Mouse (Mus musculus) limb, embryonic 12.5 days (tissue): Measurements from ENCODE around the gene Rbfox1. TPM values are rescaled to one million over a fixed set of nuclear protein-coding genes. Genes with fewer than 3 reads are reported as not detected.

Experiments
- ATAC-seq: fragments of 200-750 bp; cut with Nextera tagmentation; 2 replicates; pipeline ENCODE4 v1.8.0; 2017; ENCODE audit warnings: low read depth, moderate TSS enrichment; ENCODE audit not compliant: insufficient number of reproducible peaks, insufficient read depth, low FRiP score, low TSS enrichment
- H3K27ac ChIP-seq: fragments of 300-500 bp; sonication (generic); 2 replicates; pipeline ENCODE4 v1.5.1; 2016; ENCODE audit warnings: mild to moderate bottlenecking, moderate library complexity
- H3K27me3 ChIP-seq: fragments of 300-500 bp; sonication (generic); 2 replicates; pipeline ENCODE4 v1.6.1; 2016; ENCODE audit warnings: mild to moderate bottlenecking, moderate library complexity
- H3K36me3 ChIP-seq: fragments of 300-500 bp; sonication (generic); 2 replicates; pipeline ENCODE4 v1.6.1; 2016; ENCODE audit warnings: mild to moderate bottlenecking, moderate library complexity
- H3K4me1 ChIP-seq: fragments of 300-500 bp; sonication (generic); replicated peaks from 2 replicates; pipeline ENCODE4 v1.6.1; 2016
- H3K4me2 ChIP-seq: fragments of 300-500 bp; sonication (generic); 2 replicates; pipeline ENCODE4 v1.6.1; 2016; ENCODE audit warnings: mild to moderate bottlenecking, moderate library complexity
- H3K4me3 ChIP-seq: fragments of 300-500 bp; sonication (generic); replicated peaks from 2 replicates; pipeline ENCODE4 v1.5.1; 2016; ENCODE audit warnings: mild to moderate bottlenecking
- H3K9ac ChIP-seq: fragments of 300-500 bp; sonication (generic); replicated peaks from 2 replicates; pipeline ENCODE4 v1.6.1; 2016; ENCODE audit warnings: mild to moderate bottlenecking, moderate library complexity
- H3K9me3 ChIP-seq: fragments of 300-500 bp; sonication (generic); 2 replicates; pipeline ENCODE4 v1.6.1; 2016; ENCODE audit warnings: mild to moderate bottlenecking, moderate library complexity
- WGBS: fragments of 180-500 bp; shearing (Covaris S2); methylation state at CpG from one replicate; pipeline ENCODE4 v1.1.7; 2016; 5-methylcytosine and 5-hydroxymethylcytosine counted together
- polyA plus RNA-seq: library from polyadenylated mRNA; unstranded; fragments of >200 nt; fragmentation: Nextera tagmentation; extraction: Ambion mirVana; gene quantifications from 2 replicates; pipeline ENCODE4 v1.2.1, GENCODE M21; 2016

Rbfox1 gene
- polyA plus RNA-seq, 1 experiment from 2014 or later = 1.9 TPM

DNA sequence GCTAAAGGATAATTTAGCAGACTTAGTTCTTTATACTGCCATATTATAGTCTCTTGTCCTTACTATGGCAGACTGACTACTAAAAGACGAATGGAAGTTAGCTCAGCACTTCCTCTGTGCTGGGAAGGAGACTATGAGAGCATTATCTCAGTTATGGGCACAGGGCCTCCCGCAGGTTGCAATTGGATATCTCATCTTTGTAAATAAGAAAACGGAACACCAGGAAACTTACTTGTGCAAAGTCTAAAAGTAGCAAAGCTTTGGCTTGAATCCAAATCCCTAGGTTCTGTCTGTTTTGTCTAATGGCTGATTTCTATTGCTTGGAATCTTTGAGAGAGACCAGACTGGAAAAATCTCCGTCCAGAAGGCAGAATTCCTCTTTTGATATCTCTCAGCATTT lies 1207.7 kb downstream of the Rbfox1 start:
- 85% methylated on average over 4 of the region's 4 CpGs for WGBS
- no peak overlapping the region for H3K9ac ChIP-seq
- no peaks in the 10 kb centered on the region for H3K9me3 ChIP-seq
- H3K27me3 ChIP-seq = no peaks in the 10 kb centered on the region
- H3K4me3 ChIP-seq = no peak overlapping the region
- H3K4me2 ChIP-seq = no peak overlapping the region
- no peaks in the 10 kb centered on the region for H3K36me3 ChIP-seq
- H3K4me1 ChIP-seq = no peaks in the 10 kb centered on the region
- no peak for ATAC-seq
- H3K27ac ChIP-seq = no peak overlapping the region

- no peak overlapping the region for H3K4me3 ChIP-seq
- no peaks in the 10 kb centered on the region for H3K4me1 ChIP-seq
- no peaks in the 10 kb centered on the region for H3K9me3 ChIP-seq
- H3K4me2 ChIP-seq = no peak overlapping the region
- H3K36me3 ChIP-seq = no peaks in the 10 kb centered on the region
- H3K27ac ChIP-seq = no peak overlapping the region
- 93% methylated on average over 3 of the region's 3 CpGs for WGBS
- H3K9ac ChIP-seq = no peak overlapping the region
- no peak for ATAC-seq
- no peaks in the 10 kb centered on the region for H3K27me3 ChIP-seq
Measured at GRCm38 (mm10) chr16:7093686-7094085, 1208.5 kb downstream of the Rbfox1 start.

DNA sequence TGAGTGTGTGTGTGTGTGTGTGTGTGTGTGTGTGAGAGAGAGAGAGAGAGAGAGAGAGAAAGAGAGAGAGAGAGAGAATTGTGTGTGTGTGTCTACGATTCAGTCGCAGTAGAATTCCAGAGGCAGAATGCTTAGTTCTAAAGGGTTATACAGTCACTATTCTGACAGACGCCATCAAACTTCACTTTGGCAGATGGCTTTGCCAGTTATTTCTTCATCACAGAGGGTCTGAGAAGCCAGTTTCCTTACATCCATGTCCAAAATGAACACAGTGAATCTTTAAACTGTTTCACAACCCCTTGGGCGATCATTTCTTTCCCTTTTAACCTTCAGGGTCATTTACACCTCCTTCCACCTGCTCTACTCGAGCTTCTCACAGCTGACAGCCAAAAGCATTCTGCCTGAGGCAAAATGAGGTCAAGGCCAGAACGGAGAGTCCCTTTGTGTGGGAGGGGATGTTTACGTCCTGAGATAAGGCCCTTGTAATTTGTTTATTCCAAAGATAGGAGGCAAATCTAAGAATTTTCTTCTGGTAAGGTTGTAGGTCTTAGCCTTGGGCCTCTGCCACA lies 1209.1 kb downstream of the Rbfox1 start:
- Histone ChIP-seq H3K4me1 (no peaks in the 10 kb centered on the region), H3K9ac (no peak overlapping the region), H3K4me2 (no peak overlapping the region), H3K36me3 (no peaks in the 10 kb centered on the region), H3K27me3 (no peaks in the 10 kb centered on the region), H3K4me3 (no peak overlapping the region), H3K27ac (no peak overlapping the region), H3K9me3 (no peaks in the 10 kb centered on the region)
- 73% methylated on average over 7 of the region's 7 CpGs for WGBS
- no peak for ATAC-seq

GRCm38 (mm10) chr16:7097071-7097470 lies 1211.9 kb downstream of the Rbfox1 start:
- WGBS = 82% methylated on average over 2 of the region's 2 CpGs
- no peak for ATAC-seq
- Histone ChIP-seq H3K27me3 (no peaks in the 10 kb centered on the region), H3K9ac (no peak overlapping the region), H3K9me3 (no peaks in the 10 kb centered on the region), H3K4me2 (no peak overlapping the region), H3K36me3 (no peaks in the 10 kb centered on the region), H3K4me1 (0 out of 2 replicates have a peak, but pooled peaks cover 6% of the 10 kb centered on the region), H3K4me3 (no peak overlapping the region), H3K27ac (no peak overlapping the region)

DNA sequence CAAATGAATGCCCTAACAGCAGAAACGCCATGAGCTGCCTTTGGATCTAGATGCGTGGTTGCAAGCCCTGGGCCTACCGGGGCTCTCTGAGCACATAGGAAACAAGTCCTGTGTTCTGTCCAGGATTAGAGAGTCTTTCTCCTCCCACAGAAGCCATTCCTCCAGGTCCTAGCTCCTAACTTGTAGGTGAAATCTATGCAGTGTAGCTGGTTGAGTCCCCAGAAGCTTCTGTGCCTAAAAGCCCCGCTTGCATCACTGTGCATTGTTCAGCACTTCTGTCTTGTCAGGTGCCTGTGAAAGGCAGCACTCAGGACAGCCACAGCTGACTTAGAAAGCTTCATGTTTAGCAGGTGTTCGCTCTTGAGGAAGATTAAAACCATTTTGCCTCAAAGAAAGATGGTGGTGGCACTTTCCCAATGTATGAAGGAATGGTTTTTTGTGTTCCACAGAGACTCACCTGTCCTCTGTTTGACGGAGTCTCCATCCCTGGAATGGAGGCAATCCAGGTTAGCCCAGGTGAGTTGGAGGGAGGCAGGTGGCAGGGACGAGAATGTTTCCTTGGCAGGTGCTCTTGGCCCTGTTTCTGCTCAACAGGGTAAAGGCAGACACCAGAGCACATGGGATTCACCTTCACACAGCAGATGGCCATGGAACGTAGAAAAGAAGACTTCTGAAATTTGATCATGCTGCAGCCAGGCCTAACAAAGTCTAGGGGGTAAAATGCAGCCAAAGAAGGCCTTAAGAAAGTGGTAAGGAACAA lies 1213.0 kb downstream of the Rbfox1 start:
- H3K9me3 ChIP-seq = no peaks in the 10 kb centered on the region
- ATAC-seq = no peak
- no peak overlapping the region for H3K4me3 ChIP-seq
- 91% methylated on average over 8 of the region's 8 CpGs for WGBS
- H3K27ac ChIP-seq = no peak overlapping the region
- no peaks in the 10 kb centered on the region for H3K27me3 ChIP-seq
- no peak overlapping the region for H3K9ac ChIP-seq
- 0 out of 2 replicates have a peak, but pooled peaks cover 6% of the 10 kb centered on the region for H3K4me1 ChIP-seq
- no peaks in the 10 kb centered on the region for H3K36me3 ChIP-seq
- no peak overlapping the region for H3K4me2 ChIP-seq

DNA sequence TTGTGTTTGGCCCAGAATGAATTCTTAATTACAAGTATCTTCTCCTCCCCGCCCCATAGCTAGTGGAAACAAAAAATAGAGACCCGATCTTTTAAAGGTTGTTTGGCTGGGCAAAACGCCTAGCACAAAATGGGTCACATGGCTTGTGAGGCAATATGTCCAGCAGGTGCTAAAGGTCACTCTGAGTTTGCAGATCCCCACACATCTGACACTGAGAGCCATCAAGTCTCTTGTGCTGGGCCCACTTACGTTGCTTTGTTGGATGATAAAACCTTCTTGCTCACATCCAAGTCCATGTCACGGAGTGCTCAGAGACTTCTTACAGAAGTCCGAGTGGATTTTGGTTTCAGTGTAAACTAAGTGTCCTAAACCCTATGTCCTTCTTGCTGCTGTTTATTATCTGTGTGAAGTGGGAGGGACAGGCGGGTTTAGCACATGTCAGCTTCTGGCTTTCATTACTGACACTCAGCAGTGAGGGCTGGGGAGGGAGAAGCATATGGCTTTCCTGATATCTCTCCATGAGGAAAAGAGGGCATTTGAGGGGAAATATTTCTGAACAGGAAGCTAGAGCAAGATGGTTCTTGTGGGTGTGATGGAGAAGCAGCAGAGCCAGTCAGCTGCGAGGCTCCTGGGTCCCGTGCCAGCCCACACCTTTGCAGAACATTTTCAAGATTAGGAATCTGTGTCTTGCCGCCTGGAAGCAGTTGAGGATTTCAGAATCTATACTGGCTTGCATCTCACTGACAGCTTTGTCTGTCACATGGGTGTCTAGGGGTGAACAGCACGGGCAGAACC lies 1214.5 kb downstream of the Rbfox1 start:
- ATAC-seq = no peak
- H3K9me3 ChIP-seq = no peaks in the 10 kb centered on the region
- no peaks in the 10 kb centered on the region for H3K27me3 ChIP-seq
- no peak overlapping the region for H3K27ac ChIP-seq
- 41% methylated on average over 11 of the region's 11 CpGs for WGBS
- no peak overlapping the region for H3K4me3 ChIP-seq
- H3K9ac ChIP-seq = no peak overlapping the region
- 0 out of 2 replicates have a peak, but pooled peaks cover 6% of the 10 kb centered on the region for H3K4me1 ChIP-seq
- H3K4me2 ChIP-seq = no peak overlapping the region
- H3K36me3 ChIP-seq = no peaks in the 10 kb centered on the region

DNA sequence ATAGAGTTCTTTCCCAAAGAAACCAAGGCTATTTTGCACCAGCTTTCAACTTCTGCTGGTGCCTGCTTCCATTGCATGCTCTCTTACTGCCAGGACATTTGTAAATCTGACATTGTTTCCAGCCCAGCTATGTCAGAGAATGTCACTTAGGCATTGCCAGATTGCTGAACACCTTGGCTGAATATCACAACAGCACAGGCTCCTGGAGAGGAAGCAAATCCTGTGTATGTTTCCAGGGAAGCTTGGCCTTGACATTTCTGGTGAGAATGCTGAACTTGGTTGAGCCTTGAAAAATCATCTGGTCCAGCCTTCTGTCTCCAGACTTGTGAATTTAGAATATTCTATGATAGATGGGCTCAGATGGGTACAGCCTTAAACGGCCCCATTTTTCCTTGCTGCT lies 1217.3 kb downstream of the Rbfox1 start:
- 86% methylated on average over 1 of the region's 1 CpGs for WGBS

GRCm38 (mm10) chr16:7103301-7103700 lies 1218.1 kb downstream of the Rbfox1 start:
- no peak overlapping the region for H3K4me2 ChIP-seq
- no peaks in the 10 kb centered on the region for H3K9me3 ChIP-seq
- no peak overlapping the region for H3K4me3 ChIP-seq
- H3K27ac ChIP-seq = no peak overlapping the region
- H3K4me1 ChIP-seq = 0 out of 2 replicates have a peak, but pooled peaks cover 6% of the 10 kb centered on the region
- H3K36me3 ChIP-seq = no peaks in the 10 kb centered on the region
- 74% methylated on average over 5 of the region's 5 CpGs for WGBS
- ATAC-seq = no peak
- H3K9ac ChIP-seq = no peak overlapping the region
- H3K27me3 ChIP-seq = no peaks in the 10 kb centered on the region

More for the DNA sequence above, 1217.3 kb downstream of the Rbfox1 start:
- Histone ChIP-seq H3K36me3 (no peaks in the 10 kb centered on the region), H3K9me3 (no peaks in the 10 kb centered on the region), H3K27me3 (no peaks in the 10 kb centered on the region), H3K4me3 (no peak overlapping the region), H3K4me1 (0 out of 2 replicates have a peak, but pooled peaks cover 6% of the 10 kb centered on the region), H3K4me2 (no peak overlapping the region), H3K27ac (no peak overlapping the region), H3K9ac (no peak overlapping the region)
- ATAC-seq = no peak

DNA sequence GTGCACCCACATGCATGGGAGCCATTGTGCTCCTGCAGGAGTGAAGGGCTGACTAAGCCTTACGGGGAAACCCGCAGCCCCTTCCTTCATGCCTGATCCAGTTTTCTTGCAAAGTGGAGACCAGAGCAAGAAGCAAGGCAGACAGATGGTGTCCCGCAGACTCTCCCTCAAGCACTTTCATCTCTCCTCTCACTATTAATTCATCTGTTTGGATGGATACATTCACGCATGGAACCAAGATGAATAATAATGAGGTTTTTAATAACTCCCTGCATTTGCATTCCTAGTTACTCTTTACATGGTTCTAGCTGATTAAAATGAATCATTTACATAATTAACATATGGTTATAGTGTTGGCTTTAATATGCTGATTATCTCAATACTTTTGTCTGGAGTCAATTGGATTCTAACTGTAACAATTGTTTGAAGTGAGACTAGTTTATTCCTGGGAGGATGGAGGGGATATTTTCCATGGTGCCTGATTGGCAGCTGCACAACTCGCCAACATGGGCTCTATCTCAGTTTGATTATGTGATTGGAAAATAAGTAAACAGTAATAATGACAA lies 1221.4 kb downstream of the Rbfox1 start:
- Histone ChIP-seq H3K36me3 (no peaks in the 10 kb centered on the region), H3K27ac (no peak overlapping the region), H3K4me2 (no peak overlapping the region), H3K27me3 (no peaks in the 10 kb centered on the region), H3K4me3 (no peak overlapping the region), H3K4me1 (no peaks in the 10 kb centered on the region), H3K9me3 (no peaks in the 10 kb centered on the region), H3K9ac (no peak overlapping the region)
- no peak for ATAC-seq
- 91% methylated on average over 5 of the region's 5 CpGs for WGBS

DNA sequence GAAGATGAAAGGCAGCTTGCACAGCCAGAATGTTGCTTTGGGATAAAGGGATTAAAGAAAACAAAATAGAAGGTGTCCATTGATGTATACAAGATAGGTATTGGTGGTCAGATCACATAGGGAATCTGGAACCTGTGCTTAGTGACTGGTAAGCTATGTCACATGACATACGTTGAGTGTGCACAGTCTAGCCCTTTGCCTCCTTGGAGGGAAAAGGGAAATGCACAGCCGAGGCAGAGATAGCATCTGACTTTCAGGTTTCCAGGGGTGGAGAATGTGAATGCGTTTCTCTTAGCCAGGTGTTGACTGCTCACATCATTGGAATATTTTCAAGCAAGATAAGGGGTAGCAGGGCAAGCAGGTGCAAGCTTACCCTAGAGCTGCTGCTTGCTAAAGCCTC lies 1230.8 kb downstream of the Rbfox1 start:
- Histone ChIP-seq H3K9ac (no peak overlapping the region), H3K9me3 (no peaks in the 10 kb centered on the region), H3K4me2 (no peak overlapping the region), H3K4me1 (no peaks in the 10 kb centered on the region), H3K36me3 (no peaks in the 10 kb centered on the region), H3K4me3 (no peak overlapping the region), H3K27me3 (no peaks in the 10 kb centered on the region), H3K27ac (no peak overlapping the region)
- ATAC-seq = no peak
- 76% methylated on average over 3 of the region's 3 CpGs for WGBS

DNA sequence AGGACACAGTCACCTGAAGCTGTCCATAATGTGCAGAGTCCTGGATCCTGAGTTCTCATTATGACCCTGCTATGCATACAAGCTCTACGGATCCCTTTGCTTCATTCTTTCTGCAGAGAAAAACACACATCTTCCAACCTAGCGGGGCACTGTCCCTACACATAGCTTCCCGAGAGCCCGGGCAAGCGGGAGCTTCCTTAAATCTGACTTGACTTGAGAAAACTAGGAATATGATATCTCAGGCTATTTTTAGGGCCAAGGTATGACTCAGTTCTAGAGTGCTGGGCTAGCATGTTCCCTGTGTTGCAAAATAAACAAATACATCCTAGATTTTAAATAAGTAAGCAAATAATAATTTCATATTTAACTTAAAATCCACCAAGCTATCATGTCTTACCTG lies 1244.4 kb downstream of the Rbfox1 start:
- Histone ChIP-seq H3K4me3 (no peak overlapping the region), H3K9ac (no peak overlapping the region), H3K4me1 (no peaks in the 10 kb centered on the region), H3K9me3 (no peaks in the 10 kb centered on the region), H3K27me3 (no peaks in the 10 kb centered on the region), H3K36me3 (no peaks in the 10 kb centered on the region), H3K27ac (no peak overlapping the region), H3K4me2 (no peak overlapping the region)
- no peak for ATAC-seq
- 91% methylated on average over 5 of the region's 5 CpGs for WGBS
